Mouse (Mus musculus) gastrocnemius, adult 2 months (tissue): ENCODE measurements around the gene AA986860. TPM values are rescaled to one million over a fixed set of nuclear protein-coding genes. Genes with fewer than 3 reads are reported as not detected.

Experiments used
- DNase-seq: peaks from one replicate; pipeline ENCODE4 v3.0.0; 2022
- H3K27ac ChIP-seq: fragments of 200-600 bp; 2 replicates; pipeline ENCODE4 v1.8.1; 2022; ENCODE audit warnings: mild to moderate bottlenecking
- H3K4me3 ChIP-seq: fragments of 200-600 bp; 2 replicates; pipeline ENCODE4 v1.8.1; 2022; ENCODE audit warnings: mild to moderate bottlenecking, moderate library complexity
- CTCF ChIP-seq: fragments of 200-600 bp; IDR thresholded peaks from 2 replicates; pipeline ENCODE4 v1.8.1; 2022; ENCODE audit warnings: antibody characterized with exemption, mild to moderate bottlenecking, moderate library complexity
- intact Hi-C: fragments of 180-260 bp; cut with DNase I; formaldehyde crosslinking; loops from one replicate; pipeline ENCODE4 v1.15.1; 2025
- total RNA-seq, 2 experiments: library from RNA; stranded (reverse); gene quantifications; 2 replicates each; pipeline ENCODE4 v1.2.3; 2021

The AA986860 gene
- total RNA-seq, 2 experiments from 2014 or later = 0.20 to 0.43 TPM

- Histone ChIP-seq H3K4me3 (peak within 1 kb of the TSS; percentile 90), H3K27ac (peak within 1 kb of the TSS; percentile 92)
- intact Hi-C loops = loop anchor here (10.0 kb wide), 1 partner anchor 347 kb away; no protein-coding TSS in a partner anchor
- no peak; the same call in 1 of the 2 replicates for TF ChIP-seq CTCF
- peak; percentile 95 for DNase-seq
These were observed 14.4 kb upstream of the AA986860 start, which contains the start of gene Yod1 for GRCm38 (mm10) chr1:130717291-130717871. TSS of gene Yod1 (plus strand) at chr1:130717327.

- intact Hi-C loops = no loop called here
- Histone ChIP-seq H3K4me3 (no peak overlapping the region), H3K27ac (no peak overlapping the region; the same call in 1 of the 2 replicates)
- TF ChIP-seq CTCF = no peak
- no peak for DNase-seq
These were observed 7.6 kb upstream of the AA986860 start for GRCm38 (mm10) chr1:130724206-130724605.

- no peak for DNase-seq
- no peak overlapping the region for H3K27ac ChIP-seq
- intact Hi-C loops = no loop called here
- no peak for TF ChIP-seq CTCF
- no peak overlapping the region for H3K4me3 ChIP-seq
These were observed 5.4 kb upstream of the AA986860 start for GRCm38 (mm10) chr1:130726396-130726795.

- Histone ChIP-seq H3K4me3 (no peak overlapping the region), H3K27ac (no peak overlapping the region)
- intact Hi-C loops = no loop called here
- DNase-seq = no peak
- no peak for TF ChIP-seq CTCF
These were observed 3.7 kb upstream of the AA986860 start for GRCm38 (mm10) chr1:130728070-130728469.

GRCm38 (mm10) chr1:130728708-130729107, 3.1 kb upstream of the AA986860 start:
- Histone ChIP-seq H3K27ac (no peak overlapping the region), H3K4me3 (no peak overlapping the region)
- no peak for DNase-seq
- TF ChIP-seq CTCF = no peak
- intact Hi-C loops = no loop called here

- intact Hi-C loops = no loop called here
- no peak for DNase-seq
- no peak within 1 kb of the TSS for H3K4me3 ChIP-seq
- TF ChIP-seq CTCF = no peak
- H3K27ac ChIP-seq = no peak within 1 kb of the TSS
These were observed 2.6 kb upstream of the AA986860 start, which contains the start of gene Pfkfb2 for GRCm38 (mm10) chr1:130729153-130729552. TSS of gene Pfkfb2 (minus strand) at chr1:130729253.

- no peak for DNase-seq
- TF ChIP-seq CTCF = no peak
These were observed 1.2 kb downstream of the AA986860 start for GRCm38 (mm10) chr1:130732706-130733658.

GRCm38 (mm10) chr1:130733671-130734070, 1.9 kb downstream of the AA986860 start:
- no peak overlapping the region for H3K27ac ChIP-seq
- intact Hi-C loops = no loop called here
- no peak for TF ChIP-seq CTCF
- no peak overlapping the region for H3K4me3 ChIP-seq
- no peak for DNase-seq

More at GRCm38 (mm10) chr1:130732706-130733658, 1.2 kb downstream of the AA986860 start:
- no peak overlapping the region for H3K4me3 ChIP-seq
- intact Hi-C loops = no loop called here
- no peak overlapping the region for H3K27ac ChIP-seq

- no peak for TF ChIP-seq CTCF
- DNase-seq = no peak
- intact Hi-C loops = no loop called here
- Histone ChIP-seq H3K27ac (no peak overlapping the region), H3K4me3 (no peak overlapping the region)
These were observed 2.7 kb downstream of the AA986860 start for GRCm38 (mm10) chr1:130734452-130734851.

- no peak for DNase-seq
- no peak overlapping the region for H3K4me3 ChIP-seq
- TF ChIP-seq CTCF = no peak
- no peak overlapping the region for H3K27ac ChIP-seq
- intact Hi-C loops = no loop called here
These were observed 3.1 kb downstream of the AA986860 start for GRCm38 (mm10) chr1:130734852-130735251.

- Histone ChIP-seq H3K4me3 (no peak overlapping the region), H3K27ac (no peak overlapping the region)
- no peak for DNase-seq
- intact Hi-C loops = no loop called here
- TF ChIP-seq CTCF = no peak
These were observed 5.7 kb downstream of the AA986860 start for GRCm38 (mm10) chr1:130737411-130737881.

- intact Hi-C loops = no loop called here
- no peak for DNase-seq
- Histone ChIP-seq H3K4me3 (no peak overlapping the region), H3K27ac (no peak overlapping the region)
- no peak for TF ChIP-seq CTCF
These were observed 6.1 kb downstream of the AA986860 start for GRCm38 (mm10) chr1:130737916-130738315.

- H3K27ac ChIP-seq = no peak overlapping the region
- intact Hi-C loops = no loop called here
- no peak overlapping the region for H3K4me3 ChIP-seq
- DNase-seq = no peak
- no peak for TF ChIP-seq CTCF
These were observed 6.9 kb downstream of the AA986860 start for GRCm38 (mm10) chr1:130738551-130739106.
